Mouse (Mus musculus): ENCODE measurements around the gene 4930430A15Rik.

Gene 4930430A15Rik

DNA sequence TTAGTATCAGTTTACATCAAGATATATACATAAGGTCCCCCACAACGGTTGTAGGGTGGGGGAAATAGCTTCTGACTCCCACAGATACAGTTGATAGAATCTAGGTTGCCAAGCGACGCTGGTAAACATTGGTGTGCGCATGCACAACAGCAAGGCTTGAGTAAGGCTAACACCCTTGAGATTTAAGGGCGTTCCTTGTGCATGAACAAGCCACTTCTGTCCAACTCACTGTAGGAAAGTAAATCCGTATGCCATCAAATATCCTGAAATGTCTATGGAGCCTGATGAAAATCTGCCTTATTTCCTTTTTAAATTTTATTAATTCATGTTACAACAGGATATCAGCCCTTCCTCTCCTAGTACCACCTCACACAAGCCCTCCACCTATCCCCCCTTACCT lies at the start of gene 4930430A15Rik:
TSS of gene 4930430A15Rik (minus strand) at position 101 of the 400 bp plus-strand sequence.
- no peak for DNase-seq (ENCODE audit: low read depth, low spot score)

DNA sequence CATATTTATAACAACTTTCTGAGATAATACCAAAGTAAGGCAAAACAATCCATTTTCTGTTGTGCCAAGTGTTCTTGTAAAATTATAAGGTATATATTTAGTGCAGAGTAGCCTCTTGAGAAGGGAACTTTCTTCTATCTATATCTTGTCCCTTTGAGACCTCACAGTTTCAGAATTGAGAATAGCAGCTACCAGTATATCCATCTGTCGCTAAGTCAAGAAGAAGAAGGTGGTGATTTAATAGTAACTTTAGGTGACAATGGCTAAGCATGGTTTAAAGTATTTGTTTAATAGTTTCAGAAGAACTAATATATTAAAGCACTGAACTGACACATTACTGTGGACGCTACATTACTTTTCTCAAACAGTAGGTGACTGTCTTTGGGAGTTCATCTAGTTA lies 44.6 kb upstream of the 4930430A15Rik start, which contains the start of gene Olfr1277:
TSS of gene Olfr1277 (minus strand) at position 101 of the 400 bp plus-strand sequence.
- no peak for DNase-seq (ENCODE audit: low read depth, low spot score)

- DNase-seq (ENCODE audit: low read depth, low spot score), result no peak
These were observed 24.8 kb upstream of the 4930430A15Rik start, which contains the start of gene Olfr1276 for GRCm38 (mm10) chr2:111254216-111254615. Olfr1276 (plus strand) TSS chr2:111254516.

DNA sequence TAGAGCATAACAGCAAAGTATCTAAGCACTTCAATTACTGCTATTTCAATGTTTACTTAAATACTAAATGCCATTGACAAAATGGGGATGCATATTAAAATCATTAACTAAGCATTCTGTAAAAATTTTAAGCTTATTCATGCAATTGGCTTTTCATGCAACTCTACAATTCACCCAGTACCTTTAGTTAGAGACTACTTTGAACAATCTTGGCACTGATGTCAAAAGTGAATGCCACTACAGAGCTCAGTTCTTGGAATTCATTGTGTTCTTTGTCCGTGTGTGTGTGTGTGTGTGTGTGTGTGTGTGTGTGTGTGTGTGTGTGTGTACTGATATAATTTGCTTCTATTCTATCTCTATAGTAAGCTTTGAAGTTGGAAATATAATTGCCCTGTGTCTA lies 5.8 kb upstream of the 4930430A15Rik start, which contains the start of gene Olfr1275:
TSS of gene Olfr1275 (minus strand) at position 101 of the 400 bp plus-strand sequence.
- DNase-seq (ENCODE audit: low read depth, low spot score), result no peak

DNA sequence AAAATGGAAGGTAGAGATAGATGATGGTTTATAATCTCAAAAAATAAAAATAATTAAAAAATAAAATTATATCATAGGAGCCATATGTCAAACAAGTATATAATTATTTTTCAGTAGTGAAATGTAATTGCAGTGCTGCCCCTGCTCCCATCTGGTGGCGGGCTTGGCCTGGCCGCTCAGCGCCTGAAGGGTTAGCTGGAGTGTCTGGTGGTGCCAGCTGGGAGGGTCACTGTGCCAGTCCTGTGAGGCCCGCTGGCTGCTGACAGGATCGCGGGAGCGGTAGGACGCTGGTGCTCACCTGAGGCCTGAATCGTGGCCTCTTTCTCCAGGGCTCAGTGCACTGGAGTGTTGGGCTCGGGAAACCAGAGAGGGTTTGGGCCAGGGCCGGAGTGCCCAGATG lies 47.3 kb downstream of the 4930430A15Rik start:
- DNase-seq (ENCODE audit: low read depth, low spot score), result no peak

DNA sequence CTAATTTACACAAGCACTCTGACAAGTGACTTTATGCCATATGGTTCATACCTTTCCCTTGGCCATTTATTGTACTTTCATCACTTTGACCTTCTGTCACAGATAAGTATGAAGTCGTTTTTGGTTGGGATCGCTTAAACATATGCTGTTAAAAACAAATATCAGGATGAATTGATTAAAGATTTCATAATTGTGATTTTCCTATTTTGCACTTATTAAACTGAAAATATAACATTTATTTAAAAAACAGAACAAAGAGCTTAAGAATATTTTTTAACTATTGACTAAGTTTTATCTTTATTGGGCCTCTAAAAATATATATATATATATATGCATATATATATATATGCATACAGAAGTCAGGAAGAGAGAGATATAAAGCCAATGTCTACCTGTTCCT lies 76.6 kb downstream of the 4930430A15Rik start, which contains the start of gene Gm15130:
TSS of gene Gm15130 (minus strand) at position 101 of the 400 bp plus-strand sequence.
- no peak for DNase-seq (ENCODE audit: low read depth, low spot score)

- DNase-seq (ENCODE audit: low read depth, low spot score), result no peak
These were observed 93.7 kb downstream of the 4930430A15Rik start for GRCm38 (mm10) chr2:111135739-111136138.

Measured in ZHBTc4 (cell line).